Mouse (Mus musculus): ENCODE data around the gene Grk2. TPM values are rescaled to one million over a fixed set of nuclear protein-coding genes. Genes with fewer than 3 reads are reported as not detected.

Gene Grk2
- polyA plus RNA-seq, 1 experiment: 515 TPM

- Histone ChIP-seq H3K27ac (ENCODE audit: control insufficient read depth, insufficient read depth, low read length) (peak overlapping the region; percentile 98), H3K36me3 (ENCODE audit: control insufficient read depth, insufficient read depth, low read length) (no peaks in the 10 kb centered on the region), H3K27me3 (ENCODE audit: control insufficient read depth, insufficient read depth, low read length) (no peaks in the 10 kb centered on the region), H3K4me1 (replicated peaks; ENCODE audit: control insufficient read depth, insufficient read depth, low read length) (peaks cover 71% of the 10 kb centered on the region), H3K4me3 (ENCODE audit: control insufficient read depth, insufficient read depth, low read length) (peak overlapping the region; percentile 37)
- DNase-seq: peak; percentile 85
- TF ChIP-seq CTCF (IDR thresholded peaks at IDR 0.05; ENCODE audit: borderline replicate concordance, control insufficient read depth, extremely low read depth, insufficient read depth, low read length, poor library complexity): no peak
- peak; percentile 80 for TF ChIP-seq POLR2A (IDR thresholded peaks at IDR 0.05; ENCODE audit: control insufficient read depth, extremely low read depth, insufficient read depth, low read length, poor library complexity)
- WGBS: 12% methylated on average over 21 of the region's 21 CpGs
These were observed 4.0 kb downstream of the Grk2 start for GRCm38 (mm10) chr19:4301735-4302651.

- TF ChIP-seq POLR2A (IDR thresholded peaks at IDR 0.05; ENCODE audit: control insufficient read depth, extremely low read depth, insufficient read depth, low read length, poor library complexity) (no peak), CTCF (IDR thresholded peaks at IDR 0.05; ENCODE audit: borderline replicate concordance, control insufficient read depth, extremely low read depth, insufficient read depth, low read length, poor library complexity) (no peak)
- H3K4me3 ChIP-seq (ENCODE audit: control insufficient read depth, insufficient read depth, low read length): peak overlapping the region; percentile 37
These were observed 4.9 kb downstream of the Grk2 start for GRCm38 (mm10) chr19:4300852-4301734.

GRCm38 (mm10) chr19:4300271-4300704 is 5.7 kb downstream of the Grk2 start:
- Histone ChIP-seq H3K27me3 (ENCODE audit: control insufficient read depth, insufficient read depth, low read length) (no peaks in the 10 kb centered on the region), H3K4me1 (replicated peaks; ENCODE audit: control insufficient read depth, insufficient read depth, low read length) (peaks cover 83% of the 10 kb centered on the region), H3K27ac (ENCODE audit: control insufficient read depth, insufficient read depth, low read length) (peak overlapping the region; percentile 98), H3K4me3 (ENCODE audit: control insufficient read depth, insufficient read depth, low read length) (peak overlapping the region; percentile 14), H3K36me3 (ENCODE audit: control insufficient read depth, insufficient read depth, low read length) (no peaks in the 10 kb centered on the region)
- TF ChIP-seq CTCF (IDR thresholded peaks at IDR 0.05; ENCODE audit: borderline replicate concordance, control insufficient read depth, extremely low read depth, insufficient read depth, low read length, poor library complexity) (no peak), POLR2A (IDR thresholded peaks at IDR 0.05; ENCODE audit: control insufficient read depth, extremely low read depth, insufficient read depth, low read length, poor library complexity) (peak; percentile 35; the same call in 1 of the 2 replicates)
- WGBS: 3% methylated on average over 7 of the region's 7 CpGs
- peak; percentile 78 for DNase-seq

More at GRCm38 (mm10) chr19:4300852-4301734, 4.9 kb downstream of the Grk2 start:
- H3K27ac ChIP-seq (ENCODE audit: control insufficient read depth, insufficient read depth, low read length): peak overlapping the region; percentile 98
- H3K27me3 ChIP-seq (ENCODE audit: control insufficient read depth, insufficient read depth, low read length): no peaks in the 10 kb centered on the region
- H3K36me3 ChIP-seq (ENCODE audit: control insufficient read depth, insufficient read depth, low read length): no peaks in the 10 kb centered on the region
- WGBS: 28% methylated on average over 11 of the region's 11 CpGs
- H3K4me1 ChIP-seq (replicated peaks; ENCODE audit: control insufficient read depth, insufficient read depth, low read length): peaks cover 76% of the 10 kb centered on the region
- no peak for DNase-seq

GRCm38 (mm10) chr19:4299574-4300270 is 6.3 kb downstream of the Grk2 start:
- Histone ChIP-seq H3K4me1 (replicated peaks; ENCODE audit: control insufficient read depth, insufficient read depth, low read length) (peaks cover 88% of the 10 kb centered on the region), H3K36me3 (ENCODE audit: control insufficient read depth, insufficient read depth, low read length) (no peaks in the 10 kb centered on the region), H3K27me3 (ENCODE audit: control insufficient read depth, insufficient read depth, low read length) (no peaks in the 10 kb centered on the region), H3K27ac (ENCODE audit: control insufficient read depth, insufficient read depth, low read length) (peak overlapping the region; percentile 98), H3K4me3 (ENCODE audit: control insufficient read depth, insufficient read depth, low read length) (0 out of 2 replicates have a peak overlapping the region, but pooled peaks have one; percentile 1)
- TF ChIP-seq CTCF (IDR thresholded peaks at IDR 0.05; ENCODE audit: borderline replicate concordance, control insufficient read depth, extremely low read depth, insufficient read depth, low read length, poor library complexity) (no peak), POLR2A (IDR thresholded peaks at IDR 0.05; ENCODE audit: control insufficient read depth, extremely low read depth, insufficient read depth, low read length, poor library complexity) (no peak)
- 15% methylated on average over 6 of the region's 6 CpGs for WGBS
- peak; percentile 54 for DNase-seq

- Histone ChIP-seq H3K4me3 (ENCODE audit: control insufficient read depth, insufficient read depth, low read length) (no peak overlapping the region), H3K27me3 (ENCODE audit: control insufficient read depth, insufficient read depth, low read length) (no peaks in the 10 kb centered on the region), H3K4me1 (replicated peaks; ENCODE audit: control insufficient read depth, insufficient read depth, low read length) (peaks cover 92% of the 10 kb centered on the region), H3K27ac (ENCODE audit: control insufficient read depth, insufficient read depth, low read length) (peak overlapping the region; percentile 98), H3K36me3 (ENCODE audit: control insufficient read depth, insufficient read depth, low read length) (no peaks in the 10 kb centered on the region)
- TF ChIP-seq CTCF (IDR thresholded peaks at IDR 0.05; ENCODE audit: borderline replicate concordance, control insufficient read depth, extremely low read depth, insufficient read depth, low read length, poor library complexity): no peak
- no peak for TF ChIP-seq POLR2A (IDR thresholded peaks at IDR 0.05; ENCODE audit: control insufficient read depth, extremely low read depth, insufficient read depth, low read length, poor library complexity)
- no peak for DNase-seq
- WGBS: 57% methylated on average over 7 of the region's 7 CpGs
These were observed 6.9 kb downstream of the Grk2 start for GRCm38 (mm10) chr19:4299126-4299525.

Measured in thymus, adult 2 months (tissue).